11 mouse cellular contexts compared by ENCODE assay signal in the genomic region with DNA sequence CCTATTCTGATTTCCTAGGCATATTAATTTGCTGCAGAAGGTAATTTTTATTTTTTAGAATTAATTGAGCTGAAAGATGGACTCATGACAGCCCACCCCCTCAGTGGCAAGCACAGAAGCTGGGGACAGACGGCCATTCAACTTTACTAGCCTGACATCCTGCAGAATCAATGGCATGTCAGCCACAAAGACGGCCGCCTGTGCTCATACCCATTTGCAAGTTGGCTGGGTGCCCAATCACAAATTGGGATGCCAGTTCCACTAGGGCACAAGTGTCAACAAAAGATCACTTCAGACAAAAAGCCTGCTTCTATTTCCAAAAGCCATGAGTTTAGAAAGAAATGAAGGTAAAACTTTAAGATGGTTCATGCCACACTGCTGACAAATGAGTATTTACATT.
DNase-seq lines count a peak whose midpoint lies in the region; ATAC-seq lines count a peak whose summit lies in the region.
"Had no signal": no experiment of that assay in that cellular context is flagged by ENCODE, and none has a peak within 500 bp of the region (broad histone marks: within the 10 kb centered on the region; RNA-seq: fewer than 3 reads in every experiment).

No protein-coding gene starts in this region.

- ATAC-seq in cerebellum, adult (ENCODE audit: insufficient number of reproducible peaks, low FRiP score, low TSS enrichment), result peak; percentile 31; the same call in 1 of the 2 replicates
- peak; percentile 90 for ATAC-seq in forebrain, embryonic 13.5 days
- no peak for ATAC-seq in CD4-positive, CD25-positive, alpha-beta regulatory T cell, adult 4 months

- no peaks in the 10 kb centered on the region for H3K27me3 ChIP-seq in forebrain, embryonic 13.5 days
- H3K27me3 ChIP-seq: embryonic facial prominence, embryonic 12.5 days had no signal

- H3K9me3 ChIP-seq in forebrain, embryonic 13.5 days (replicated peaks), result no peaks in the 10 kb centered on the region
- H3K9me3 ChIP-seq: embryonic facial prominence, embryonic 12.5 days; heart, embryonic 10.5 days had no signal

- no peak overlapping the region for H3K4me3 ChIP-seq in forebrain, embryonic 13.5 days
- H3K4me3 ChIP-seq: embryonic facial prominence, embryonic 12.5 days; heart, embryonic 10.5 days had no signal

- no peak overlapping the region for H3K4me2 ChIP-seq in forebrain, embryonic 13.5 days
- H3K4me2 ChIP-seq: embryonic facial prominence, embryonic 12.5 days had no signal

- peaks cover 17% of the 10 kb centered on the region for H3K4me1 ChIP-seq in forebrain, embryonic 13.5 days
- H3K4me1 ChIP-seq: embryonic facial prominence, embryonic 12.5 days; heart, embryonic 10.5 days had no signal

- whole genome bisulfite sequencing in forebrain, embryonic 13.5 days, result 0% methylated on average over 3 of the region's 3 CpGs

- no peaks in the 10 kb centered on the region for H3K36me3 ChIP-seq in forebrain, embryonic 13.5 days (ENCODE audit: poor library complexity, severe bottlenecking)
- H3K36me3 ChIP-seq: embryonic facial prominence, embryonic 12.5 days; heart, embryonic 10.5 days had no signal

- H3K27ac ChIP-seq in forebrain, embryonic 13.5 days, result no peak overlapping the region
- H3K27ac ChIP-seq: embryonic facial prominence, embryonic 12.5 days; heart, embryonic 10.5 days had no signal

- H3K9ac ChIP-seq in forebrain, embryonic 13.5 days, result no peak overlapping the region
- H3K9ac ChIP-seq: embryonic facial prominence, embryonic 12.5 days had no signal

- peak; percentile 1 for DNase-seq in layer of hippocampus, adult 9-10 months (ENCODE audit: low spot score)
- DNase-seq in layer of hippocampus, adult 11-12 months (ENCODE audit: low spot score), result no peak
- DNase-seq in layer of hippocampus, postnatal 36 days, result peak; percentile 1 to 14
- no peak for DNase-seq in B cell, adult 2 months
- DNase-seq in T-cell, adult 2 months (ENCODE audit: low spot score), result no peak
- DNase-seq: kidney, adult 2 months had no signal

Comparison
In these comparisons a context has a peak if more than half of its experiments do, and no peak if none do; other contexts are left out.
1. DNase-seq: peak in layer of hippocampus, adult 9-10 months (single experiment) and layer of hippocampus, postnatal 36 days (2 of 2); none in layer of hippocampus, adult 11-12 months (single experiment), B cell, adult 2 months (0 of 2) and T-cell, adult 2 months (single experiment).